Mouse (Mus musculus) B cell, adult 2 months (primary cell): Measurements from ENCODE around the gene P4hb.
"Not testable (repeated sequence)": the region's sequence is repeated elsewhere in the genome, so short reads cannot be mapped to it uniquely, and the experiment has no call there.

Experiments
- DNase-seq, 2 experiments: peaks; one replicate each; pipeline ENCODE4 v3.0.0; 2022

P4hb gene

GRCm38 (mm10) chr11:120597240-120598235 lies 24.5 kb upstream of the P4hb start:
- DNase-seq: peak in 1 of 2 experiments; percentile 36

- DNase-seq: no peak
These were observed 15.5 kb upstream of the P4hb start for GRCm38 (mm10) chr11:120588531-120588930.

GRCm38 (mm10) chr11:120583937-120584336 lies 10.9 kb upstream of the P4hb start:
- DNase-seq: peak in 1 of 2 experiments; percentile 9

- not testable (repeated sequence) for DNase-seq
These were observed 9.9 kb upstream of the P4hb start for GRCm38 (mm10) chr11:120582982-120583293.

DNA sequence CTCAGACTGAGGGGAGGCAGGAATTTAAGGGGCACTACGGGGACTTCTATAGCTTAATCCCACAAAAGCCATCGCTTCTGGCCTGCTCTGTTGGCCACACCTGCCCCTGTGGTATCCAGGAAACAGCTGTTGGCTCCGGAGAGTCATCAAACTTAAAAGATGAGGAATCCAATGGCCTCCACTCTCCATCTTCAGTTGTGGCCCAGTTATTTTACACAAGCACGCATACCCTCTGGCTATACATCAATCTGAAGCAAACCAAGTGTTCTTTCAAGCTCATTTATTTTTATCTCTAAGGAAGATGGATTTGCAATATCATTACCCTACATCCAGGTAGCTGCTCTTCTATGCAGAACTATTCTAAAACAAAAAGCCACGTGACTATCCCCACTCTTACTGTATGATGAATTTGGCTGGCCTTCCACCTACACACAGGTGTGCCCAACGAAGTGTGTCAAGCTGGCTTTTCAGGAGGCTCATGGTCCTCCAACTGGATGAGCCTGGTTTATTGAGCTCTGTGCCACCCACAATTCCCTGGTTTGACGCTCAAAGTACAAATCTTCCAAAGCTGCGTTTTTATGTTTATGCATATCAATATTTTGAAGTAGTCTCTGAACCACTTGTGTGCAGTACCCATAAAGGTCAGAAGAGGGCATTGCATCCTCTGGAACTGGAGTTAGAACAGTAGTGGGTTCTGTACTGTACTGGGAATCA lies 9.4 kb upstream of the P4hb start:
- peak; percentile 70 for DNase-seq

DNA sequence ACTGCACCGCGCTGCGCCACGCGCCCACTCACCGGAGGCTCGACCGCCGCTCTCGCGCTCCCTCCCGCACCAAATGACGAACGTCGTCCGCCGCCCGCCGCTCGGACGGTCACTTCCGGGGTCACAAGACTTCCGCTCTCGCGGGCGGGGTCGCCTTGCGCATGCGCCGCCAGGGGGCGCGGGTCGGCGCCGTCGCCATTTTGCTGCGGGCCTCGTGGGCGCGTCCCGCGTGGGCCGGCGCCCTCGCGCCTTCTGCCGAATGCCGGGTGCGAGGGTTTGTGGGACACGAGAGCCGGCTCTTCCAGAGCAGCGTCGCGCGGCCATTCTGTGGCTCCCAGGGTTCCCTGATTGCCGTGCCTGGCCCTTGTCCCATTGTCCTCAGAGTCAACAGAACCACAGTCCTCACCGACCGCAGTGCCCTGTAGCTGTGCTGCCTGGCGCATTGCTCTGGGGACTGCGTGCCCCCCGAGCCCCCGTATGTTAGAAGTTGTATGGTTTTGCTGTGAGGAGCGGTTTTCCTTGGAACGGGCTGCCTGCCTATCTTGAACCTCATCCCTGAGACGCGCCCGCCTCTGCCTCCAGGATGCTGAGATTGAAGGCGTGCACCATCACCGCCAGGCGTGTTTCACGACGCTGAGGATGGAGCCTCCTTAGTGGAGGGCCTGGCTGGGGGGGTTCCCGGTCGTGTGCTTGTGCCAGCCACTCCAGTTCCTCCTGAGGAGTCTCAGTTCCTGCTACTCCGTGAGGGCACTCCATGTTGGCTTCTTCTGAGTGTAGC lies 8.6 kb upstream of the P4hb start, which contains the start of gene Arhgdia:
TSS of gene Arhgdia (minus strand) at position 135 of the 778 bp plus-strand sequence.
- DNase-seq: peak; percentile 90 to 93

DNA sequence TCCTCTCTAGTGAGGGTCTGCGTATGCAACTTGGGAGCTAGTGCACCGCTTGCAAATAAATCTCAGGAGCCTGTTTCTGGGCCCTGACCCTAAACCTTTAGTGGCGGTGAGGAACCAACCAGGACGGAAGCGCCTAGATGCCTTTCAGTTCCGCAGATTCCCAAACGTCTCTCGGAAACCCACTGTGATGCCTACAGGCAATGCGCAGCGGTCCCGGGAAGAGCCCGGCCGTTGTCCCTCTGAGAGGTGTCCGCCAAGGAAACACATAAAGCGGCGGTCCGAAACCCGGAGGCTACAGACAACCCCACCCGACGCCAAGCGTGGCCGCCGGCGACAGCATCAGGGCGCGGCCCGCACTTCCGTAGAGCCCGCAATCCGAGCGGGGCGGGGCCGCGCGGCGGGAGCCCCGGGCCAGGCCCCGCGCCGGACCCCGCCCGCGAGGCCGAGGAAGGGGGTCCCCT lies 7.8 kb upstream of the P4hb start:
- DNase-seq: peak; percentile 48 to 63

GRCm38 (mm10) chr11:120580190-120580589 lies 7.1 kb upstream of the P4hb start:
- peak; percentile 57 to 58 for DNase-seq

- peak; percentile 91 to 92 for DNase-seq
These were observed 6.5 kb upstream of the P4hb start for GRCm38 (mm10) chr11:120579316-120580107.

DNA sequence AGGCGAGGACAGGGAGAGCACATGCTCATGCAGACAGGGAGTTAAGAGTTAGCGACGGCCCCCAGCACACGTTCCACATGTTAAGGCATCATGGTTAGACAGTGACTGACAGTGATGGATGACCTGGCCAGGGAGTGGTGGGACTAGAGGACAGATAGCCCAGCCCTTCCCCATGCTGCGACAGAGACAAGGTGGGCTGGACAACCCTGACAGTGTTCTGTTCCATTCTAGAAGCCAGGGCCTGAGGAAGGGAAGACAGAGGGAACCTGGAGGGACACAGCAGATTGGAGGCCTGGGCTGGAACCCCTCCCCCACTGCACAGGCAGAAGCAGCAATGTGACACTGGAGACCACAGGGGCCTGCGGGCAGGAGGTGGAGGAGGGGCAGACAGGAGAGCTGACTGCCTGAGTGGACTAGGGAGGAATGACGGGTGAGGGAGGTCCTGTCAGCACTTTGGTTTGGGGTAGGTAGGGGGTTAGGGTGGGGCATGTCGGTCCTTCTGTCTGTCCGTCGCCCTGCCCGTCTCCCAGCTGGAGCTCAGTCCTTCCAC lies 5.7 kb upstream of the P4hb start:
- DNase-seq: peak in 1 of 2 experiments; percentile 8

DNA sequence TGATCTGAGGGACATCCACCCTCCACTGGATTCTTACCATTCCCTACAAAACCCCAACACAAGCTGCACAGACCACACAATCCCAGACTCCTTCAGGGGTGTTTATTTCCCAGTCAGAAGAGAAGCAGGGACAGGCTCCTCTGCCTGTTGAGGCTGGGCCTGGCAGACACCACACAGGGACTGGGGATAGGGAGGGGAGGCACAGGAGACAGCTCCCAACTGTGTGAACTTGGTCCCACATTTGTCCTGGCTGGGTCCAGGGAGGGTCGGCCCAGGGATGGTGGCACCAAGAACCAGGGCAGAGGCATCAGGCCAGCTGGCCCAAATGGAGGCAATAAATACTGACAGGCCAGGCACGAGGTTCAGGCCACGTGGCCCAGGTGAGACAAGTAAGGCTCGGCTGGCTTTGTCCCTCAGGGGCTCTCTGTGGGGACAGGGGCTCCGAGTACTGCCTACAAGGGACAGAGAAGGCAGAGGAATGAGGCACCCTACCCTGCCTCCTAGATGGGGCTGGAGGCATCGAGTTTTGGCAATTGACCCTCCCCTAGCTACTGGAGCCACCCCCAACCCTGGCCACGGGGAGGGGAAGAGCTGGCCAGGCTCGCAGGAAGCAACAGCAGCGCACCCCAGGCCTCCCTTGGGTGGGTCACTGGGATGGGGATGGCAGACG lies 5.1 kb upstream of the P4hb start:
- no peak for DNase-seq

DNA sequence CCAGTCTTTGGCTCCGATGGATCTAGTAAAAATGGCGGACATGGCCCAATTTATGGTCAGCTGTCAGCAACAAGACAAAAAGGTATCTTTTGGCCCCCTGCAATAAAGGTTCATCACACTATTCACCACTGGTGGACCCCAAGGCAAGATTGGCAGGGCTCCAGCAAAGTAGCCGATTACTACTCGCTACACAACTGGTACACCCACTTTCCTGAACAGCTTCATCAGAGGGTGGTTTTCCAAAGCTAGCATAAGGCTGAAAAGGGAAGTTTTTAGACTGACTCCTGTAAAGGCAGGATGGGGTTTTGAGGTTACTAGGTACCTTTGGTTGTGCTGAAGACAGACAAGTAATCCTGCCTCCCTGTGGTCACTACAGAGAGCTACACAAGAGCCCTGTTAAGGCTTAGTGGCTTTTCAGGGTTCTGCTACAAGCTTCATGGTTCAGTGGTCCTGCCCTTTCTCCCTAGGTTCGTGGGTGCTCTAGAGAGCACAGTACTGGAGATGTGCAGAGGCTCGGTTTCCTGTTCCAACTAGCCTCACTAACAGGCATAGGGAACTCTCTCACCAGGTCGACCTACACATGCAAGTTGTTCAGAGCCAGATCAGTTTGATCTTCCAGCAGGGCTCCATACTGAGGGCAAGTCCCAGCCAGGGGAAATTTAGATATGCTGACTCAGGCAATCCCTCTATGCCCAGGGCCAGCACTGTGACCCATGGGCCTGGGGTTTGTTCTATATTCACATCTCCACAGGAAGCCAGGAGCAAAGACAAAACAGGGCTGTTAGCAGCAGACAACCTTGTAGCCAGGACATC lies 4.4 kb upstream of the P4hb start:
- peak; percentile 48 to 51 for DNase-seq

DNA sequence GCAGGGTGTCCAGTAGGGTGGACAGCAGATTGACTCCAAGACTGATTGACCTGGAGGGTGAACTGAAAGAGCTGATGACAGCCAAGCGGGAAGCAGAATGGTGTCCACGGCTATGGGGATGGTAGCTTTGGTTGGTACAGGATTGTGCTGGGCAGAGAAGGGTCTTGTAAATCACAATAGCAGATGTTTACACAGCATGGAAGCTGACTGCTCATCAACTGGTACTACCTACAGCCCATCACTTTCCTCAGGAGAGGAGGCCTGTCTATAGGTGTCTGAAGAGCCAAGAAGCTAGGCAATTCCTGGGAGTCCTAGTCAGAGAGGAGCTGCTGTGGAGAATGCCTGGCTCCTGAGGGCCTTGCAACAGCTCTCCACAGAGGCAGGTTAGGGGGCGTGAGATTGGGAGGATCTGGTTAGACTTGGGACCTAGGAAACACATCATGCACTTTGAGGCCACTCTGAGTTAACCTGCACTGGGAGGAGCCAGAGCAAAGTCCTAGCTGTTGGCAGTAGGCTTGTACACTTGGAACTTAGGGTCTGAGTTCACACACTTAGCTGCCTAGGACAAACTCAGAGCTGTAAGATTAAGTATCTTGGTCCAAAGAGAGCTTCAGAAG lies 3.4 kb upstream of the P4hb start:
- DNase-seq: peak in 1 of 2 experiments; percentile 8

- DNase-seq: no peak
These were observed 2.9 kb upstream of the P4hb start for GRCm38 (mm10) chr11:120575940-120576339.

DNA sequence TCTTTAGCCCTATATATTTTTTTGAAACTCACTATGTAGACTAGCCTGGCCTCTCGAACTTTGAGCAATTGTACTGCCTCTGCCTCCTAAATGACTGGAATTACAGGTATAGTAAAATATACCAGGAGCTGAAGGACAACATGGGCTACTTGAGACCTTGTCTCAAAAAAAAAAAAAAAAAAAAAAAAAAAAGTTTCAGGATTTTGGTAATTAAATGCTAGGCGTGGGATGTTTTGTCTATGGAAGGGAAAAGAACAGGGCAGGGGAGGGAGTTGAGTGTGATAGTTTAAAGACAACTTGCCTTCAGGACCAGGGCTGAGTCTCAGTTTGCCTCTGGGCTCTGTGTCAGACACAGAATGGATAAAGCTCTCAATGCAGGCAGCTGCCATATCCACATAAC lies 2.0 kb upstream of the P4hb start:
- no peak for DNase-seq

- DNase-seq: no peak
These were observed 1.2 kb upstream of the P4hb start for GRCm38 (mm10) chr11:120574278-120574600.

GRCm38 (mm10) chr11:120573585-120574277 lies 678 bp upstream of the P4hb start:
- no peak for DNase-seq

GRCm38 (mm10) chr11:120572417-120572751 lies 669 bp downstream of the P4hb start:
- no peak for DNase-seq

GRCm38 (mm10) chr11:120571754-120572416 lies 1.2 kb downstream of the P4hb start:
- no peak for DNase-seq
